Mouse (Mus musculus) frontal cortex, postnatal 10 days (tissue): ENCODE data around the gene Plcd1.

Source experiments
- DNase-seq, 2 experiments: peaks; one replicate each; pipeline ENCODE4 v3.0.0; 2022; ENCODE audit warnings: low spot score in 2 of 2, mixed read lengths in 1 of 2

Plcd1 gene

GRCm38 (mm10) chr9:119053964-119054576 is 39.2 kb downstream of the Plcd1 start:
- no peak for DNase-seq

- DNase-seq, result no peak
Measured at GRCm38 (mm10) chr9:119052154-119052944, 41.0 kb downstream of the Plcd1 start, which contains the start of gene Vill. Gene Vill (plus strand): TSS chr9:119052778.

GRCm38 (mm10) chr9:119051158-119051557 is 42.1 kb downstream of the Plcd1 start:
- DNase-seq, result no peak

- no peak for DNase-seq
Measured at GRCm38 (mm10) chr9:119048182-119048903, 45.0 kb downstream of the Plcd1 start.

- DNase-seq, result no peak
Measured at GRCm38 (mm10) chr9:119040101-119040775, 53.1 kb downstream of the Plcd1 start.

GRCm38 (mm10) chr9:119038574-119038973 is 54.7 kb downstream of the Plcd1 start:
- no peak for DNase-seq

GRCm38 (mm10) chr9:119037076-119037730 is 56.1 kb downstream of the Plcd1 start:
- DNase-seq, result no peak

GRCm38 (mm10) chr9:119035836-119036235 is 57.5 kb downstream of the Plcd1 start:
- no peak for DNase-seq

- DNase-seq, result no peak
Measured at GRCm38 (mm10) chr9:119034676-119035665, 58.3 kb downstream of the Plcd1 start.

- DNase-seq, result no peak
Measured at GRCm38 (mm10) chr9:119034069-119034468, 59.2 kb downstream of the Plcd1 start.

GRCm38 (mm10) chr9:119033111-119033921 is 60.0 kb downstream of the Plcd1 start:
- DNase-seq, result peak in 1 of 2 experiments; percentile 49

- DNase-seq, result no peak
Measured at GRCm38 (mm10) chr9:119032538-119032937, 60.8 kb downstream of the Plcd1 start.

- DNase-seq, result no peak
Measured at GRCm38 (mm10) chr9:119031772-119032171, 61.5 kb downstream of the Plcd1 start.

- DNase-seq, result no peak
Measured at GRCm38 (mm10) chr9:119031038-119031437, 62.3 kb downstream of the Plcd1 start.

- DNase-seq, result peak in 1 of 2 experiments; percentile 58
Measured at GRCm38 (mm10) chr9:119029568-119029967, 63.7 kb downstream of the Plcd1 start.

GRCm38 (mm10) chr9:119028226-119029195 is 64.8 kb downstream of the Plcd1 start:
- no peak for DNase-seq

- no peak for DNase-seq
Measured at GRCm38 (mm10) chr9:119027337-119027736, 66.0 kb downstream of the Plcd1 start.

- no peak for DNase-seq
Measured at GRCm38 (mm10) chr9:119025832-119026331, 67.4 kb downstream of the Plcd1 start.
